Mouse (Mus musculus): ENCODE results near the gene Scmh1.

DNA sequence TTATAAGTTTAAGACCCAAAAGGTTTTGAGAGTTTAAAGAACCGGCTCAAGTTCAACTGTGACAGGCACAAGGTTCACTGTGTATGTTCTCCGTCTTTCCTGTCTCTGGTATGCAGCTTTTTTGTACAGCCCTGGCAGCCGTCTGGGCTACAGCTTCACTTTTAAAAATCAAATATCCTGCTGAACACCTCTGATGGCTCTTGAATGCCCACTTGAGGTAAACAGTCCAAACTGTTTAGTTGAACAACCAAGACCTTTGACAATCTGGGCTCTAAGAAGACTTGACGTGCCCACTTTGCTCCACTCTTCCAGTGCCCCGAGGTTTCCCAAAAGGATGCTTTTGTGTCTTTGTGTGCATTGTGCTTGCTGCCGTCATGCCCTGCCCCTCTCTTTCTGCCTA, 13.5 kb upstream of the Scmh1 start:
- no peak for TF ChIP-seq CTCF (IDR thresholded peaks at IDR 0.05; ENCODE audit: low read depth)
- TF ChIP-seq EP300 (IDR thresholded peaks at IDR 0.05; ENCODE audit: low read depth): no peak
